Mouse (Mus musculus) thymus, adult 18-20 months (tissue): ENCODE results near the gene Cdc42bpb.

Experiments used
- DNase-seq, 2 experiments: peaks; one replicate each; pipeline ENCODE4 v3.0.0; 2022; ENCODE audit warnings: mixed read lengths in 2 of 2

Gene Cdc42bpb

DNA sequence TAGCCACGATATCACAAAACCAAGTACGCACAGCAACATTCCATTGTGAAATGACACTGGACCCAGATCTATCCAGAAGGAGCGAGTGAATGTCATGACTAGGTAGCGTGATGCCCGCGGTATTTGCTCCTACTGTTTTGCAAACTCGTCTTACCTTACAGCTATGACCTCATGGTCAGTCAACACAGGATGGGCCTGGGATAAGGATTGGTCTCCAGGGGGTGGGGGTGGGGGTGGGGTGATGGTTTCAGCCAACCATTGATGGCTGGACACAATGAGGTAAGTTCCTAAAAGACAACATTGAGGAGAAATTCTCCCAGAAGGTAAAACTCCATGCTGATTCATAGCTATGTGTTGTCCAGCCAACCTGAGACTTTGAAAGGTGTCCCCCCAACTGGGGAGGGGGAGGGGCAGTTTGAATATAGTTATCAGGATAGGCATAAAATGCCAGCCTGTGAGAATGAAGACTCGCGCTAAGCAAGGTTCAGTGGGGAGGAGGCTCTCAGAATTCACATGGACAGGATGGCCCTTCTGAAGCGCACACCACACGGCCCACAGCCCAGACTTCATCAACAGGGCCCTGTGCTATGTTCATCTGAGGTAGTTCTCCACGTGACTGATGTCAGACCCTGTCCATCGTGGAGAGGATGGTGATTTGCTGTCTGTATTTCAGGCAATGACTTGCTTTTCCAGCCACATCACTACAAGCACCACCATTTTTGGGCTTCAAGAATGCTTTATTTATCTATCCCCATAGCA lies 8.5 kb upstream of the Cdc42bpb start:
- no peak for DNase-seq

DNA sequence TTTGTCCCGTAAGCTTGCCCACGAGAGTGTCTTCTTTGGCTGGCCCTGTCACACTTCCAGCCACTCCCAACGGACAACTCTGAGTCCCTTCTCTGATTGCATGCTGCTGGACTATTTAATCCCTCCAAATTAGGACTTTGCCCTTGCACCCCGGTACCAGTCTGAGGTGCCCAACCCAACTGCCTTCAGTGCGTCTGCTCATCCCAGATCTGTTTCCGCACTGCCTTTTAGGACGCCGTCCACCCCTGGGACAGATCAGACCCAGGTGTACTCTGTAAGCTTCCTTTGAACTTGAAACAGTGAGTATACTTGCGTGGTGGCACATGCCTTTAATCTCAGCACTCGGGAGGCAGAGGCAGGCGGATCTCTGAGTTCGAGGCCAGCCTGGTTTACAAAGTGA lies 1.3 kb upstream of the Cdc42bpb start:
- no peak for DNase-seq

DNA sequence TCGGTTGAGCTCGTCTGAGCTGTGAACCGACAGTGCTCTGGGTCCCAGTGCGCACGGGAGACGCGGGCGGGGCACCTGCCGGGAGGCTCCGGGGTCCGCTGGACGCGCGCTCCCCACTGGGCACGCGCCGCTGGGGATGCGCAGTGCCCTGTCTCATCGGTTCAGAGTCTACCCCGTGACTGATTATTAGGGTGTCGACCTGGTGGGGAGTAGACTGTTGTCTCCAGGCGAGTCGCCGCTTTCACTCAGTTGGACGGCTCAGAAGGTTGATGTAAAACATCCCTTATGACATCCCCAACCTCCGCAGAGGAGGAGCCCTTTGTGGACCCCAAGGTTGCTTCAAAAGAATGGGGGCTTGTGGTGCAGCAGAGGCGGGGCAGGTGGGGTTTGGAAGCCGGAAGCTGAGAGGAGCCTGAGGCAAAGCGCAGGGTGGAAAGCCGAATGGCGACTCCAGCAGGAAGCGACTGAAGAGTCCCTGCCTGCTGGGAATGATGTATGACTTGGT lies 520 bp upstream of the Cdc42bpb start:
- DNase-seq: no peak

DNA sequence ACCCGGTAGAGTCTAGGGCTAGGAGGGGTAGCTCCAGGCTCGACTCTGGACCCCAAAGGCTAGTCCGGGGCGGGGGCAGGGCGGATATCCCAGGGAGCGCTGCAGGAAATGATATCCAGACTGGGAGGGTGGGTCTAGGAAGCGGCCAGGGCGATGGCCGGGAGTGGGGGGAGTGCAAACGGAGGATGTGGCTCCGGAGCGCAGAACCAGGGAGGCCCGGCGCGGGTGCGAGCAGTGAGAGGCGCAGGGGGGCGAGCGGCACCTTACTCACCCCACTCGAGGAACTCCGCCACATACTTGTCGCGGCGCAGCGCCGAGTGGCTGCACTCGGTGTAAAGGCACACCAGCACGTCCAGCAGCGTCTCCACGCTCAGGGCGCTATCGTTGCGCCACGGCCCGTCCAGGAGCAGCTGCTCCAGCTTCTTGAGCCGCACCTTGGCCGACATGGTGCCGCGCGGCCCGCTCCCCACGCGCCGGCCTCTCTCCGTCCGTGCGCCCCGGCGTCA lies 639 bp downstream of the Cdc42bpb start:
- no peak for DNase-seq

DNA sequence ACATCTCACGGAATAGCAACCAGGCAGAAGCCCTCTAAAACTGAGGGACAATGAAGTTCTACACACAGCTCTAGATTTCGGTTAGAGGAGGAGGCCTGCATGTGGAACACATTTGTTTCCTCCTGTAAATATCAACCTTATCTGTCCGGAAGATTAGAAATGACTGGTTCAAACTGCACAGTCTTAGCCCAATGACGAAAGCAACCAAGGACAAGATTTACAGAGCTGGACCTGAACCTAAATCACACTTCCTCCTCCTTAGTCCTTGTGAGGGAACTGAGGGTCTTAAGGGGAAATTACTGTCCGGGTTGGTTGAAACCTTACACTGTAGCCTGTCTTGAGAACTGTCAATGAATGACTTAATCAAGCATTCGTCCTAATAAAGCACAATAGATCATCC lies 1.5 kb downstream of the Cdc42bpb start:
- DNase-seq: no peak

DNA sequence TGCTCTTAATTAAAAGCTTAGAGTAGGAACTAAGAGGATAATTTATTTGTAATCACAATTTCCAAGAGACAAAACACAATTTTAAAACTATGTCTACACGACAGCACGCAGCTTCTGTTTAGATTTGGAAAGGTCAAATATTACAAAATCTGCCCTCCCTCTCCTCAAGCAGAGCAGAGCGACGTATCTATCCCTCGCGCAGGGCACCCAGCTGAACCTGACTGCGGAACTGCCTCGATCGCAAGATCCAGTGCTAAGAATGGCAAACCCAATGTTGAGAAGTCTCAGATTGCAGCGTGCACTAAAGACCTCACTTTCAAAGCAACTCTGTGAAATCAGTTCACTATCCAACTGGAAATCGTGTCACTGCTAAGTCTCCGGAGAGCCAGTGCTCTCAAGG lies 2.0 kb downstream of the Cdc42bpb start:
- DNase-seq: no peak

DNA sequence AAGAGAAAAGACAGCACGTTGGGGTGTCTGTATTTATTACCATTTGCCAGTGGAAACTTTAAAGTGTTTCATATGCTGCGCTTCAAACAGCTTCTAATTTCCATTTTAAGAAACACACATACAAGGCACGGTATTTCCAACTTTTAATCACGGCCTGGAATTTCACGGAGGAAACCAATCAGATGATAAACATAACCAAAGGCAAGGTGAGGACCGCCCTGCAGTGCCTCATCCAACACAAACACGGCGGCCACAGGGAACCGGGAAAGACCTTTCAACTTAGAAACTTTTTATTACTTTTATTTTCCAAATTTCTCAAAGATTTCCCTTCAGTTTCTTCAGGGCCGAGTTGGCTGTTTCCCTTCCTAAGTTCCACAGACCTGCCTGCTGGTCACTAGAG lies 2.8 kb downstream of the Cdc42bpb start:
- no peak for DNase-seq

DNA sequence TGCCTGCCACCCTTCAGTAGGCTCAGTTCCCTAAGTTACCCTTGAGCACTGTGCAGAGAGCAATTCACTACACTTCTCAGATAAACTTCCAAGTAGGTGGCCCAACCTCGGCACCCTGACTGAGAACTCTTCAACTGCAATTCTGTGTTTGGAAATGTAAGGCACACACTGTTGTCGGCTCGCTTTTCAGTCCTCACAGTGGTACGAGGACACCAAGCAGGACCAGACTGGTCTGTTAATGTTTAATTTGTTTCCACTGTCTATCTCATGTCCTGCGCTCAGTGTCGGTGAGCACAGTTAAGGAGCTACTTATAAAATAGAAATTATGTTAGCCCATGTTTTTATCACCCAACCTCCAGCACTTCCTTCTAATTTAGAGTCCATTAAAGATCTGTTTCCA lies 4.1 kb downstream of the Cdc42bpb start:
- DNase-seq: no peak

DNA sequence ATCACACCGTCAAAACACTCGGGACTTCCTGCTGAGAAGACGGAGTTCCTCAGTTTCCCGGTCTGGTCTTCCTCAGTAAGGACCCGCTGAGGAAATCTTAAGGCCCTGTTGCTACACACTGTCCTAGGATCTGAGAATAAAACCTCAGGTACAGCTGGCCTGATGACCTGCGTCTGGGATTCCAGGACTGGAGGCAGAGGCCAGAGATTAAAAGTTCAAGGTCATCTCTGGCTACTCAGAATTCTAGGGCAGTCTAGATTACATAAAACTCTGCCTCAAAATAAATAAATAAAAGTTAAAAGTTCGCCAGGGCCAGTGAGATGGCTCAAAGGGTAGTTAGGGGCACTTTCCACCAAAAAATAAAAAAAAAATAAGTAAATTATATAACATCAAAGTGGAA lies 5.6 kb downstream of the Cdc42bpb start:
- DNase-seq: no peak

DNA sequence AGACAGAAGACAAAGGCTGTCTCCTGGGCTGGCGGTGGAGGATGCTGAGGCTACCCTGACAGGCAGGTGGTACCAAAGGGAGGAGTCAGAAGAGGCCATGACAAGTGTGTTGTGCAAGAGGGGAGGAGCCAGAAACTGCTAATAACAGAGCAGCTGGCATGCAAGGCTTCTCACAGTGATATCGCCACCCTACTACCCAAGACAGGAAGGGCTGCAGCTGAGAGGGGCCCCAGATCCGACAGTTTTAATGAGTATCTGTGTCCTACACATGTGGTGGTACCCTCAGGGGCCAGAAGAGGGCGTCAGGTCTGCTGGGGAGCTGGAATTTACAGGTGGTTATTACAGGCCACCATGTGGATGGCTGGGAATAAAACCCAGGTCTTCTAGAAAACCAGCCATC lies 7.3 kb downstream of the Cdc42bpb start:
- no peak for DNase-seq

DNA sequence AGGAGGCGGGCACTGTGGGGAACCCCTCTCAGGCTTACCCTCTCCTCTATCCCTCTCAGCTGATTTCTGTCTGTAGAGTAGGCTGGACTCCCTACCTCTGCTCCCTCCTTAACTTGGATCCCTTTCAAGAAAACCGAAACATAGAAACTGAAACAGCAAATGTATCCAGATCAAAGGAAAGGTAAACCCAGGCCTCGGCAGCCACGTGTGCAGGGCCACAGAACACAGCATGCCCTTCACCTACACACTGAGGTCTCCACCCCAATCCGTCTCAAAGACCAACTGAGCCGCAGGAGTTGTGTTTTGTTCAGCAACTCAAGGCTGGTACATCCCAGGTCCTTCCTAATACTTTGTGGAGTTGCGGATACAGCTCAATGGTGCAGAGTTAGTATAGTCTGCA lies 10.5 kb downstream of the Cdc42bpb start:
- DNase-seq: no peak

DNA sequence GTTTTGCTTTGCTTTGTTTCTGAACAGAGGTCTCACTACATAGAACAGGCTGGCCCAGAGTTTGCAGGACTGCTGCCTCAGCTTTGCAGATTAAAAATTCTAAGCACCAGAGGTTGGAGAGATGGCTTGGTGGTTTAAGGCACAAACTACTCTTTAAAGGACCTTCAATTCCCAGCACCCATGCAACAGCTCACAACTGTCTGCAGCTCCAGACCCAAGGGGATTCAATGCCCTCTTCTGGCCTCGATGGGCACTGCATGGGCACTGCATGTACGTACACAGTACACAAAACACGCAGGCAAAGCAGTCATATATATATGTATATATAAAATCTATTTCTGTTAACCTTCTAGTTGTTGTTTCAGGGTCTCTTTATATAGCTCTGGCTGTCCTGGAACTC lies 13.3 kb downstream of the Cdc42bpb start:
- no peak for DNase-seq

DNA sequence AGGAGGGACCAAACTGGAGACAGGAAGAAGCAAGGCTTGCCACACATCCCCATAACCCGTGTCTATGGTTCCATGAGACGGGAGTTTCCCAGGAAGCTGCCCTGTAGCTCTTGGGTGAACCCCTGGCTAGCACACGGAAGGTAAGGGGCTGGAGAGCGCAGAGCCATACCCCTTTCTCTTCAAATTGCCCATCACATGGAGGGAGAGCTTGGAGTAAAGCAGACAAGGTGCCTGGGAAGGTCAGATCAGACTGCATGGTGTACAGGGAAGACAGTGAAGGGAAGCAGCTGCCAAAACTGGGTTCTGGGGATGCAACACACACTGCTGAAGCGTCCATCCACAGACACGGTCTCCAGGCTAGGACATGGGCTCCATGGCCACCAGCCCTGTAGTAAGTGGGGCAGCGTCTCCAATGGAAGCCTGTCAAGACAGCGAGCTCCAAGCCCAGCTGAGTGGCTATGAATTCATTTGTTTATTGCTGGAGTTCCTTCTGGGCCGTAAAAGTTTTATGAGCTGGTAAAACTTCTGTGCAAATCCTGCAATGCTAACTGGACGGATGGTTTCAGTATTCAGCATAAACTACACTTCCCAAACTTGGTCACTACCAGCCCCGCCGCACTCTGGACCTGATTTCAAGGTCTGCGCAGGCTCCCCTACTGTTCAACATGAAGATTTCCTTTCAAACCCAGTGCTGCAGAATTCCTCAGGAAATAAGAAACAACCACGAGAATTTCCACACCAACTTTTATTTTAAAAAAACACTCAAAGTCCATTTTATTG lies 16.0 kb downstream of the Cdc42bpb start:
- DNase-seq: no peak

DNA sequence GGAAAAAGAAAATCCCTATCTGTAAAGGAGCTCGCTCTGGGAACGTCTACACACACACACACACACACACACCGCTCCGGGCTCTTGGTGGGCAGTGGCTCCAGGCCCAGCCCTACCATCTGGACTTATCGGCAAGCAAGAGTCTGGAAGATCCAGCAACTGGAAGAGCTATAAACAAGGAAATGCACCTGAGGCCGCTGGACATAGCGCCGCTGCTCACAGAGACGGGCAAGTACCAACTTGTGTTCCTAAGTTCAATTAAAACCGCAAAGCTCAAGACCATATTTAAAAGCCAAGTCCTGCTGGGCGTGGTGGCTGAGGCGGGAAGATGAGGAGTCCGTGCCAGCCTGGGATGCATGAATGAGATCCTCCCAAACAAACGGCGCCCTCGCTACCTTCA lies 16.8 kb downstream of the Cdc42bpb start:
- DNase-seq: no peak

DNA sequence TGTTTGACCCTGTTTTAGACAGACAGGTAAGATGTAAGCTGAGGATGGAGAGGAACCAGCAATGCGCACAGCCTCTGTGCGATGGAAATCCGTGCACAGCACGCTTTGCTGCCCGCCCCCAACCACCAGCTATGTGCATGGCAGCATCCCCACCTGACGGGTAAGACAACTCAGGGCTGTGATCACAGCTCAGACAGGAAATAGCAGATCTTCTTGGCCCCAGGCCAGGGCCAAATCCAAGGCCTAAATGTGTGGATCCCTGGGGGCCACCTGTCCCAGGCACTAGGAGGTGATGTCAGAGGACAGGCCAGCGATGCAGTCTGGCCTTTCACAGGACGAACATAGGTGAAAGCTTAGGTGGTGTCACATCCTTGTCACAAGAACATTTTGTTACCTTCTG lies 21.3 kb downstream of the Cdc42bpb start:
- no peak for DNase-seq

DNA sequence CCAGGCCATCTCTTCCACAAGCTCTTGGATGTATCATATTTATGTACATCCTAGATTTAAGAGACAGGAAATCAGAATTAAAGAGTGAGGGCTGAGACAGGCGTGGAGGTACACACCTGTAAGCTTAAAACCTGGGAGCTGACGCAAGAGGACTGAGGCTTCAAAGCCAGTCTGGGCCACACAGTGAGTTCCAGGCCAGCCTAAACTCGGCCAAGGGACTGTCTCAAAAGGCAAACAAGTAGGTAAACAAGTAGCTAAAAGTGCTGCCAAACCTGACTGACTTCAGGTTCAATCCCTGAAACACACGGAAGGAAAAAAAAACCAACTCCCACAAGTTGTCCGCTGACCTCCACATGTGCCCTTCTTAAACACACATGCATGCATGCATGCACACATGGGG lies 23.4 kb downstream of the Cdc42bpb start:
- no peak for DNase-seq

DNA sequence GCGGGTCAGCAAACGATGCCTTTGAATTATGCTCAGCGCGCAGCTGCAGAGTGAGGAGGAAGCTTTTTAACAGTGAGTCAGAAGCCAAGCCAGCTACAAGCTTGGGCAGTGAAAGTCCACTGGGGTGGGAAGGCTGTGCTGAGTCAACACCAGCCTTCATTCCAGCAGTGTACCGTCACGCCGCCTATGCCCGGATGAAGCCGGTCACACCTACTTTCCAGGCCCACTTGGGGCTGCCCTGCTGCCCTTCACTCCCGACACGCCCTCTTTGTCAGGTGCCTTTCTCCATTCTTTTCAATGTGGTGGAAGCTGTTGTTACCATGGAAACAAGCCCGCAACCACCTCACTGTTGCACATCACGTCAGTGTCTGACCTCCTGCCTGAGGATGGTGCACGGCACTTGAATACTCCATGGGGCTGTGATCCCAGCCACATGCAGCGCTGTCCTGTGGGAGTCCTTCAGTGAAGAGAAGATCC lies 24.0 kb downstream of the Cdc42bpb start:
- no peak for DNase-seq

DNA sequence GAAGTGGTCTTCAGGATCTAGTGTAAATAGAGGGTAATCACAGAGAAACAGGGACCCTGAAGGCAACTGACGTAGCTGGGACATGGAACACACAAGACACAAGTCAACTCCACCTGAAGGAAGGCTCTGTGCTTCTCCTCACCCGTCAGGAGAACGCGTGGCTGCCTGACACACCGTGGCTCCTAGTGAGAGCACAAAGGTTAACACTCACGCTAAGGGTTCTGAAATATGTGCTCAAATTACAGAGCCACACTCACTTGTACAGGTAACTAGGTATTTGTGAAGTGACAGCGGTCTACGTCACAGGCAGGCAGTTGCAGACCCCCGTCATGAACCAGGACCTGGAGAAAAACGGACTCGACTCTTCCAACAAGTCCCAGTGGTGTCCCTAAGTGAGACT lies 24.5 kb downstream of the Cdc42bpb start:
- DNase-seq: no peak

DNA sequence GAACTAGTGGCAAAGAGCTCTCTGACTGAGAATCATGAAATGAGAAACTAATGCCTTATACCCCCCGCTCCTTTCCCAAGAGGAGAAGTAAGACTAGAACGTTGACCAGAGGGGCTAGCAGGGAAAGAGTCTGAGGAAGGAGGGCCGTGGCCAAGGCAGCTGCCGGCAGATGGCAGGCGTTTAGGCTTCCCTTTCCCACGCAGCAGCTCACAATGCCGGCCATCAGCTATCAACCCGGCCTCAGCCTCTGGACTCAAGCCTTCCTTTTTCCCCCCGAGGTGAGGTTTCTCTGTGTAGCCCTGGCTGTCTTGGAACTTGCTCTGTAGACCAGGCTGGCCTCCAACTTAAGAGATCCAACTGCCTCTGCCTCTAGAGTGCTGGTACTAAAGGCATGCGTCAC lies 25.0 kb downstream of the Cdc42bpb start:
- no peak for DNase-seq

DNA sequence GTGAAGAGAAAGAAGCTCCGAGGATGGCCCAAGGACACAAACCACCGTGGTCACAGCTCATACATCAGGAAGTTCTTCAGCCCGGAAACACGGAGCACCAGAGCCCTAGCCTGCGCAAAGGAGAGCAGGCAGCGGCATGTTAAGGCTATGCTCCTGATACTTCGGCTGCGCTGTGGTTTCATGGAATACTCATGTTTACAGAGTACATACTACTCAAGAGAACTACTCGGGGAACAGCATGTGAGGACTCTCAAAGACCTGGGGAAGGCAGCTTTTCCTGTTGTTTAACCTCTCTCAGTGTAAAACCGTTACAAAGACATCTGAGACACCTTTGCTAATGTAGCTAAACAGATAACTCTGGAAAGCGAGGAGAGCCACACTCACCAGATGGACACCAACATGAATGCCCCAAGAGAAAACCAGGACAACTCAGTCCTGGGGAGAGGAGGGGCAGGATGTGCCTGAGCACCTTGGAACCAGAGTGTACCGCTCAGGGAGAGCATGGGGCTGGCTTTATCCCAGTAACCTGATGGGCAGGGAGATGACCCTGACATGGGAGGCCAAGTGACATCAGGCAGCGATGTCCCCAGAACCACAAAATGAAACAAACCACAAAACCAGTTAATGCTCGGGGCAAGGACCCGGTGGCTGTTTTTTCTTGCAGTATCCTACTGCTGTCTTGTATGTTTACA lies 27.8 kb downstream of the Cdc42bpb start:
- no peak for DNase-seq

DNA sequence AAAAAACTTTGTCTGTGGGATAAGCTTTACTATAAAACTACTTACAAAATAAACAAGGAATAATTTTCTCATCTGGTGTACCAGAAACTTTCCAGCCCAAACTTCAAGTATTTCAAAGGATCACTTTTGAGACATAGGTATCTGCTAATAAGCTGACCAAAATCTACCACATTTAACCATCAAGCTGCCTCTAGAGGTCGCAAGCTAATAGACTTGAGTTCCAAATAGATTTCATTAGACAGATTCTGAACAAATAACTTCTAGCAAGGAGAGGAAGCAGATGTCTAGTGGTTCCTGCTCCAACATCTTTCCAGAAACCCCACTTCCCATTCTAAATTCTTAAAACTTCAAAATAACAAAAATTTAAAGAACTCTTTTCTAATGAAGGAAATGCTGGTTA lies 33.6 kb downstream of the Cdc42bpb start:
- no peak for DNase-seq

DNA sequence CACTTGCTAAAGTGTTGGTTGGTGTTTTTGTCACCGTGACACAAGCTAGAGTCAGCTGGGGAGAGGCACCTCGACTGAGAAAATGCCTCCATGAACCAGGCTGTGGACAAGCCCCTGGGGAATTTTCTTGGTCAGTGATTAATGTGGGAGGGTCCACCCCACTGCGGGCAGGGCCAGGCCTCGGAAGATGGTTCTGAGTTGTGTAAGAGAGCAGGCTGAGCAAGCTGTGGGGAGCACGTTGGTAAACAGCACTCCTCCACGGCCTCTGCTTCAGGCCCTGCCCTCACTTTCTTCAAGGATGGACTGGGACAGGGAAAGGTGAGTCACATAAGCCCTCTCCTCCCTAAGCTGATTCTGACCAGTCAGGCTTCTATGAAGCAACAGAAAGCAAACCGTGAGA lies 36.8 kb downstream of the Cdc42bpb start:
- DNase-seq: no peak

DNA sequence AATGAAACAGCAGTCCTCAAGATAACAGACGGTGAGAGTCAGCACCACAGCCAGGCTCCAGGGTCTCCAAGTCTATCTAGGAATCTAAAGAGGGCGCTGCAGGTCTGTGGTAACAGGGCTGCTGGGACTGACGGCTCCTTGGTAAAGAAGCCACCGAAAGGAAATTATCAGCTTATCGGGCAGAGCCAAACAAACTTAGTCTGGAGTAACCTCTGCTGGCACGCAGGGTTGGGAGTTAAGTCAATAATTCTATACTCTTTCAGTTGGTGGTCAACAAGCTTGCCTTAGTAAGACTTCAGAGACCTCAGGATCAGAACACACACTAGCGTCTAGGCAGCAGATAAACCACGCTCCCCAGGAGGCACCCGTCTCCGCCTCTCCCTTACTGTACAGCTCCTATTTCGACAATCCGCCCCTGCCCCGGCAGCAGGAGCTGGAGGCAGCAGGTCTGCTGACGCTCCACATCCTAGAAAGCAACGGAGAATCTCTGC lies 39.6 kb downstream of the Cdc42bpb start:
- no peak for DNase-seq
